Mouse (Mus musculus) heart, postnatal 0 days (tissue): ENCODE results near the gene Esm1.

ENCODE experiments used
- CTCF ChIP-seq: IDR thresholded peaks from 2 replicates; pipeline ENCODE4 v1.5.1; 2016; ENCODE audit warnings: antibody characterized with exemption, control low read depth, low read depth
- EP300 ChIP-seq: IDR thresholded peaks from 2 replicates; pipeline ENCODE4 v1.6.1; 2016; ENCODE audit warnings: antibody characterized with exemption, low read depth

GRCm38 (mm10) chr13:113227666-113228463 lies 18.4 kb downstream of the Esm1 start:
- TF ChIP-seq CTCF (peak; percentile 23; the same call in 1 of the 2 replicates), EP300 (no peak)
